Mouse (Mus musculus): Measurements from ENCODE around the gene Tmigd1. TPM values are rescaled to one million over a fixed set of nuclear protein-coding genes. Genes with fewer than 3 reads are reported as not detected.

Gene Tmigd1
- polyA plus RNA-seq, 1 experiment from 2014 or later = not detected

- Histone ChIP-seq H3K27ac (ENCODE audit: low read depth, low read length) (peak overlapping the region; percentile 77), H3K9ac (ENCODE audit: low read depth, low read length) (no peak overlapping the region), H3K4me1 (ENCODE audit: control insufficient read depth, insufficient read depth, low read length) (peaks cover 13% of the 10 kb centered on the region), H3K36me3 (ENCODE audit: control insufficient read depth, insufficient read depth, low read length) (no peaks in the 10 kb centered on the region), H3K27me3 (ENCODE audit: control insufficient read depth, insufficient read depth, low read length) (no peaks in the 10 kb centered on the region), H3K9me3 (replicated peaks; ENCODE audit: control insufficient read depth, low read length) (no peaks in the 10 kb centered on the region), H3K4me2 (no peak overlapping the region), H3K4me3 (ENCODE audit: low read depth, low read length) (no peak overlapping the region)
- 26% methylated on average over 4 of the region's 4 CpGs for WGBS (ENCODE audit: insufficient replicate concordance)
- ATAC-seq (replicated peaks; ENCODE audit: insufficient number of reproducible peaks, low FRiP score, low TSS enrichment) = peak; percentile 76
Measured at GRCm38 (mm10) chr11:76893570-76893969, 8.4 kb upstream of the Tmigd1 start.

GRCm38 (mm10) chr11:76894240-76894639 is 7.7 kb upstream of the Tmigd1 start:
- WGBS (ENCODE audit: insufficient replicate concordance) = 20% methylated on average over 5 of the region's 5 CpGs
- Histone ChIP-seq H3K9me3 (replicated peaks; ENCODE audit: control insufficient read depth, low read length) (no peaks in the 10 kb centered on the region), H3K4me1 (ENCODE audit: control insufficient read depth, insufficient read depth, low read length) (peaks cover 12% of the 10 kb centered on the region), H3K36me3 (ENCODE audit: control insufficient read depth, insufficient read depth, low read length) (no peaks in the 10 kb centered on the region), H3K9ac (ENCODE audit: low read depth, low read length) (no peak overlapping the region), H3K4me3 (ENCODE audit: low read depth, low read length) (no peak overlapping the region), H3K27me3 (ENCODE audit: control insufficient read depth, insufficient read depth, low read length) (no peaks in the 10 kb centered on the region), H3K27ac (ENCODE audit: low read depth, low read length) (no peak overlapping the region), H3K4me2 (no peak overlapping the region)
- ATAC-seq (replicated peaks; ENCODE audit: insufficient number of reproducible peaks, low FRiP score, low TSS enrichment) = 0 out of 2 replicates have a peak, but pooled peaks have one; percentile 41

DNA sequence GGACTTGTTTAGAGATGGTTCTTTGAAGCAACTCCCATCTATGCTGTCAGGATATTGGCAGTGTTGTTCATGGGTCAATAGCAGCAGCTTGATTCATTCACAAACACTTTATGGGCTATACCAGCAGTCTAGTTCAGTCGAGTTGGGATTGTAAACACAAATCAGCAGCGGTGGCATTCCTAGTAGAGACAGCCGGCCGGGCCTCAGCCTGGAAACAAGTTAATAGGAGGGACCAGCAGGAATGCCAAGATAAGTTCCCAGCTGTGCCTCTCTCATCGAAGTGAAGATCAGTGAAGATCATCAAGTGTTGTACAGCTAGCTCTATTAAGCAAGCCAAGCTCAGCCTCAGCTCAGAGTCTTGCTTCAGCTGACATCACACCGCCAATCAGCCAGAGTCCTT is 5.6 kb upstream of the Tmigd1 start:
- 42% methylated on average over 6 of the region's 6 CpGs for WGBS (ENCODE audit: insufficient replicate concordance)
- H3K27ac ChIP-seq (ENCODE audit: low read depth, low read length) = no peak overlapping the region

DNA sequence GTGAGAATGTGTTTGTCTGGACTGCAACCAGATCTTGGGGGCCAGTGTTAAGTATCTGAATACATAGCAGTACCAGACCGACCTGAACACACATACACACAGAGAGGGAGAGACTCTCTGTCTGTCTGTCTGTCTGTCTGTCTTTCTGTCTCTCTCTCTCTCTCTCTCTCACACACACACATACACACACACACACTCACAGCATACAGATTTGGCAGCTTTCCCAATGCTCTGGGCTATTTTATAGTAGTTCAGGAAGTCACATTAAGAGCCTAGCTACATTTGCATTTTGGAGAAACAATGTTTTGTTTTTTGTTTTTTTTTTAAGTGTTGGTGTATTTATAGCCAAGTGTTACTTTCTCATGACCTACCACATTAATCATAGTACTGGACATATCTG is 4.8 kb upstream of the Tmigd1 start:
- H3K9me3 ChIP-seq (replicated peaks; ENCODE audit: control insufficient read depth, low read length) = no peaks in the 10 kb centered on the region
- no peak overlapping the region for H3K4me2 ChIP-seq
- no peak overlapping the region for H3K9ac ChIP-seq (ENCODE audit: low read depth, low read length)
- no peaks in the 10 kb centered on the region for H3K36me3 ChIP-seq (ENCODE audit: control insufficient read depth, insufficient read depth, low read length)
- H3K27me3 ChIP-seq (ENCODE audit: control insufficient read depth, insufficient read depth, low read length) = no peaks in the 10 kb centered on the region
- WGBS (ENCODE audit: insufficient replicate concordance) = 47% methylated on average over 1 of the region's 1 CpGs
- H3K27ac ChIP-seq (ENCODE audit: low read depth, low read length) = no peak overlapping the region
- ATAC-seq (replicated peaks; ENCODE audit: insufficient number of reproducible peaks, low FRiP score, low TSS enrichment) = no peak
- H3K4me3 ChIP-seq (ENCODE audit: low read depth, low read length) = no peak overlapping the region
- H3K4me1 ChIP-seq (ENCODE audit: control insufficient read depth, insufficient read depth, low read length) = 0 out of 2 replicates have a peak, but pooled peaks cover 2% of the 10 kb centered on the region

More for the DNA sequence above, 5.6 kb upstream of the Tmigd1 start:
- no peak for ATAC-seq (replicated peaks; ENCODE audit: insufficient number of reproducible peaks, low FRiP score, low TSS enrichment)
- Histone ChIP-seq H3K4me1 (ENCODE audit: control insufficient read depth, insufficient read depth, low read length) (0 out of 2 replicates have a peak, but pooled peaks cover 2% of the 10 kb centered on the region), H3K36me3 (ENCODE audit: control insufficient read depth, insufficient read depth, low read length) (no peaks in the 10 kb centered on the region), H3K4me3 (ENCODE audit: low read depth, low read length) (no peak overlapping the region), H3K9me3 (replicated peaks; ENCODE audit: control insufficient read depth, low read length) (no peaks in the 10 kb centered on the region), H3K4me2 (no peak overlapping the region), H3K27me3 (ENCODE audit: control insufficient read depth, insufficient read depth, low read length) (no peaks in the 10 kb centered on the region), H3K9ac (ENCODE audit: low read depth, low read length) (no peak overlapping the region)

DNA sequence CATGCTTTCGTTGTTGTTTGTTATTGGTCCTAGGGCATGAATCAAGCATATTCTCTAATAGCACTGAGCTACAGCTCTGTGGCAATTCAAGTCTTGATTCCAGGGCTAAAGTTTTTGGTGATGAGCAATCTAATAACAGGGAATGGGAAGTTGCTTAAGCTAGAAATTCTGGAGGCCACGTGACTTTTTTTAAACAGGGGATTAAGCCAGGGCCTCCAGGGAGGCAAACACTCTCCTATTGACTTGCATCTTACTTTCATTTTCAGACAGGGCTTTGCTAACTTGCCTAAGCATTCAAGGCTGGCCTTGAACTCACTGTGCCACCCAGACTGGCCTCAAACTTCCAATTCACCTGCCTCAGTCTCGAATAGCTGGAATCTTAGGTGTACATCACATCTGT is 4.1 kb upstream of the Tmigd1 start:
- Histone ChIP-seq H3K9me3 (replicated peaks; ENCODE audit: control insufficient read depth, low read length) (no peaks in the 10 kb centered on the region), H3K4me2 (no peak overlapping the region), H3K27me3 (ENCODE audit: control insufficient read depth, insufficient read depth, low read length) (no peaks in the 10 kb centered on the region), H3K4me3 (ENCODE audit: low read depth, low read length) (no peak overlapping the region), H3K27ac (ENCODE audit: low read depth, low read length) (no peak overlapping the region), H3K9ac (ENCODE audit: low read depth, low read length) (no peak overlapping the region), H3K4me1 (ENCODE audit: control insufficient read depth, insufficient read depth, low read length) (0 out of 2 replicates have a peak, but pooled peaks cover 2% of the 10 kb centered on the region), H3K36me3 (ENCODE audit: control insufficient read depth, insufficient read depth, low read length) (no peaks in the 10 kb centered on the region)
- no peak for ATAC-seq (replicated peaks; ENCODE audit: insufficient number of reproducible peaks, low FRiP score, low TSS enrichment)
- WGBS (ENCODE audit: insufficient replicate concordance) = 53% methylated on average over 3 of the region's 3 CpGs

GRCm38 (mm10) chr11:76898751-76899150 is 3.2 kb upstream of the Tmigd1 start:
- ATAC-seq (replicated peaks; ENCODE audit: insufficient number of reproducible peaks, low FRiP score, low TSS enrichment) = no peak
- H3K27me3 ChIP-seq (ENCODE audit: control insufficient read depth, insufficient read depth, low read length) = no peaks in the 10 kb centered on the region
- 84% methylated on average over 3 of the region's 3 CpGs for WGBS (ENCODE audit: insufficient replicate concordance)

GRCm38 (mm10) chr11:76899758-76900738 is 1.9 kb upstream of the Tmigd1 start:
- ATAC-seq (replicated peaks; ENCODE audit: insufficient number of reproducible peaks, low FRiP score, low TSS enrichment) = no peak
- no peak overlapping the region for H3K4me3 ChIP-seq (ENCODE audit: low read depth, low read length)
- H3K9me3 ChIP-seq (replicated peaks; ENCODE audit: control insufficient read depth, low read length) = no peaks in the 10 kb centered on the region
- no peaks in the 10 kb centered on the region for H3K36me3 ChIP-seq (ENCODE audit: control insufficient read depth, insufficient read depth, low read length)
- H3K27me3 ChIP-seq (ENCODE audit: control insufficient read depth, insufficient read depth, low read length) = no peaks in the 10 kb centered on the region
- H3K27ac ChIP-seq (ENCODE audit: low read depth, low read length) = no peak overlapping the region
- no peak overlapping the region for H3K9ac ChIP-seq (ENCODE audit: low read depth, low read length)
- no peak overlapping the region for H3K4me2 ChIP-seq
- WGBS (ENCODE audit: insufficient replicate concordance) = 57% methylated on average over 5 of the region's 5 CpGs
- H3K4me1 ChIP-seq (ENCODE audit: control insufficient read depth, insufficient read depth, low read length) = 0 out of 2 replicates have a peak, but pooled peaks cover 2% of the 10 kb centered on the region

More at GRCm38 (mm10) chr11:76898751-76899150, 3.2 kb upstream of the Tmigd1 start:
- Histone ChIP-seq H3K36me3 (ENCODE audit: control insufficient read depth, insufficient read depth, low read length) (no peaks in the 10 kb centered on the region), H3K9me3 (replicated peaks; ENCODE audit: control insufficient read depth, low read length) (no peaks in the 10 kb centered on the region), H3K4me3 (ENCODE audit: low read depth, low read length) (no peak overlapping the region), H3K27ac (ENCODE audit: low read depth, low read length) (no peak overlapping the region), H3K4me2 (no peak overlapping the region), H3K4me1 (ENCODE audit: control insufficient read depth, insufficient read depth, low read length) (0 out of 2 replicates have a peak, but pooled peaks cover 2% of the 10 kb centered on the region), H3K9ac (ENCODE audit: low read depth, low read length) (no peak overlapping the region)

DNA sequence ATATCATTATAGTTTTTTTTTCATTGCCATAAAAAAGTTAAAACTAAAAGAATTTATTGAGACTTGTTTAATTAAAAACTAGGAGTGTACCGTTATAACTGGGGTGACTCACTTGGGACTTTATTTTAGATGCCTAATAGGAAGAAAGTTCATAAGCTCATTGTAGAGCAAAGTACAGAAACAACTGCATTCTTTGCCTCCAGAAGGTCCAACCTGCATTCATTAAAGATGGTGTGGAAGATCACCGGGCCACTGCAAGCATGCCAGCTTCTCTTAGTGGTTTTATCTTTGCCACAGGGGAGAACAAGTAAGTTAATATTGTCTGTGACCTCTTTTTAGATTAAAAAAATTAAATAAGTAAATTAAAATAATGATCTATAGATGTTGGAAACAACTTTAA is 2.4 kb downstream of the Tmigd1 start:
- no peak for ATAC-seq (replicated peaks; ENCODE audit: insufficient number of reproducible peaks, low FRiP score, low TSS enrichment)
- no peaks in the 10 kb centered on the region for H3K4me1 ChIP-seq (ENCODE audit: control insufficient read depth, insufficient read depth, low read length)
- WGBS (ENCODE audit: insufficient replicate concordance) = 81% methylated on average over 2 of the region's 2 CpGs
- no peak overlapping the region for H3K27ac ChIP-seq (ENCODE audit: low read depth, low read length)
- no peak overlapping the region for H3K4me2 ChIP-seq
- H3K27me3 ChIP-seq (ENCODE audit: control insufficient read depth, insufficient read depth, low read length) = no peaks in the 10 kb centered on the region
- no peaks in the 10 kb centered on the region for H3K9me3 ChIP-seq (replicated peaks; ENCODE audit: control insufficient read depth, low read length)
- H3K36me3 ChIP-seq (ENCODE audit: control insufficient read depth, insufficient read depth, low read length) = no peaks in the 10 kb centered on the region
- H3K9ac ChIP-seq (ENCODE audit: low read depth, low read length) = no peak overlapping the region
- no peak overlapping the region for H3K4me3 ChIP-seq (ENCODE audit: low read depth, low read length)
